Mouse (Mus musculus) forebrain, embryonic 16.5 days (tissue): ENCODE measurements around the gene Ccl22. TPM values are rescaled to one million over a fixed set of nuclear protein-coding genes. Genes with fewer than 3 reads are reported as not detected.

Experiments
- ATAC-seq: fragments of 200-750 bp; cut with Nextera tagmentation; 2 replicates; pipeline ENCODE4 v1.8.0; 2017; ENCODE audit warnings: mild to moderate bottlenecking, moderate library complexity
- H3K27ac ChIP-seq: fragments of 300-500 bp; sonication (generic); 2 replicates; pipeline ENCODE4 v1.5.1; 2014; ENCODE audit warnings: low read length, control low read depth
- H3K27me3 ChIP-seq: fragments of 300-500 bp; sonication (generic); replicated peaks from 2 replicates; pipeline ENCODE4 v1.6.1; 2014; ENCODE audit warnings: low read length; ENCODE audit not compliant: control insufficient read depth, insufficient read depth
- H3K36me3 ChIP-seq: fragments of 300-500 bp; sonication (generic); 2 replicates; pipeline ENCODE4 v1.6.1; 2014; ENCODE audit not compliant: control insufficient read depth, insufficient read depth
- H3K4me1 ChIP-seq: fragments of 300-500 bp; sonication (generic); replicated peaks from 2 replicates; pipeline ENCODE4 v1.6.1; 2014; ENCODE audit warnings: low read length; ENCODE audit not compliant: control insufficient read depth, insufficient read depth
- H3K4me2 ChIP-seq: fragments of 300-500 bp; sonication (generic); 2 replicates; pipeline ENCODE4 v1.6.1; 2014; ENCODE audit warnings: mild to moderate bottlenecking, low read length, control low read depth
- H3K4me3 ChIP-seq: fragments of 300-500 bp; sonication (generic); replicated peaks from 2 replicates; pipeline ENCODE4 v1.5.1; 2014; ENCODE audit warnings: mild to moderate bottlenecking, low read length, control low read depth
- H3K9ac ChIP-seq: fragments of 300-500 bp; sonication (generic); replicated peaks from 2 replicates; pipeline ENCODE4 v1.6.1; 2014; ENCODE audit warnings: low read depth, low read length, control low read depth
- H3K9me3 ChIP-seq: fragments of 300-500 bp; sonication (generic); 2 replicates; pipeline ENCODE4 v1.6.1; 2016; ENCODE audit warnings: low read length; ENCODE audit not compliant: control insufficient read depth
- WGBS: fragments of 180-500 bp; shearing (Covaris S2); extraction: QIAGEN DNeasy Blood & Tissue Kit; methylation state at CpG from one replicate; pipeline ENCODE4 v1.1.7; 2014; 5-methylcytosine and 5-hydroxymethylcytosine counted together
- polyA plus RNA-seq: library from polyadenylated mRNA; unstranded; fragments of >200 nt; fragmentation: Nextera tagmentation; extraction: Ambion mirVana; gene quantifications from 2 replicates; pipeline ENCODE4 v1.2.1, GENCODE M21; 2015

Gene Ccl22
- polyA plus RNA-seq, 1 experiment from 2014 or later, result not detected

DNA sequence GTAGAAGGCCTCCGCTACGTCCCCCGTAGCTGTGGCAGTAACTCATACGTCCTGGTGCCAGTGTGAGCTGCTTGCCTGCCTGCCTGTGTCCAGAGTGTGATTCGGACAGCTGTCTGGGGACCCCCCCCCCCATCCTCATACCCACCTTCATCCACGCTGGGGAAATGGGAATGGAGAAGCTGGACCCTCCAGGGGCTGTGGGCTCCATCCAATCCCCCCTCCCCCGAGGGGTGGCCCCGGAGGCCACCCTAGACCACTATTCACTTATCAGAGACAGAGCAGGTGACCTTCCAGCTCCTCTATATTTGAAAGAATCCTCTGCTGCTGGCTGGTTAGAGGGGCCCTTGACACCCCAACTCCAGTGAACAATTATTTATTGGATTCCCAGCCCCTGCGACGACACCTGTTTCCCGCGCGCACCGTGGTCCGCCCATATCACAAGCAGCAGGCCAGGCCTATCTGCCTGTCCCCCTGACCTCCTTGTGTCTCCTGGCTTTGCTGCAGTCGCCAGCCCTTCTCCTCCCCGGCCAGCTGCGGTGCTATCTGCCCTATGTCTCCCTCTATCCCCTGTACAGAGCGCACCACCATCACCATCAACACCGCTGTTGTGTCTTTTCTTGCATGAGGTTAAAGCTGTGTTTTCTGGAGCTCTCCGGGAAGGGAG is 35.2 kb downstream of the Ccl22 start:
- Histone ChIP-seq H3K9me3 (no peaks in the 10 kb centered on the region), H3K4me3 (no peak overlapping the region), H3K36me3 (no peaks in the 10 kb centered on the region), H3K4me2 (no peak overlapping the region), H3K27me3 (no peaks in the 10 kb centered on the region), H3K9ac (no peak overlapping the region), H3K27ac (no peak overlapping the region), H3K4me1 (no peaks in the 10 kb centered on the region)
- 79% methylated on average over 21 of the region's 21 CpGs for WGBS
- no peak for ATAC-seq

DNA sequence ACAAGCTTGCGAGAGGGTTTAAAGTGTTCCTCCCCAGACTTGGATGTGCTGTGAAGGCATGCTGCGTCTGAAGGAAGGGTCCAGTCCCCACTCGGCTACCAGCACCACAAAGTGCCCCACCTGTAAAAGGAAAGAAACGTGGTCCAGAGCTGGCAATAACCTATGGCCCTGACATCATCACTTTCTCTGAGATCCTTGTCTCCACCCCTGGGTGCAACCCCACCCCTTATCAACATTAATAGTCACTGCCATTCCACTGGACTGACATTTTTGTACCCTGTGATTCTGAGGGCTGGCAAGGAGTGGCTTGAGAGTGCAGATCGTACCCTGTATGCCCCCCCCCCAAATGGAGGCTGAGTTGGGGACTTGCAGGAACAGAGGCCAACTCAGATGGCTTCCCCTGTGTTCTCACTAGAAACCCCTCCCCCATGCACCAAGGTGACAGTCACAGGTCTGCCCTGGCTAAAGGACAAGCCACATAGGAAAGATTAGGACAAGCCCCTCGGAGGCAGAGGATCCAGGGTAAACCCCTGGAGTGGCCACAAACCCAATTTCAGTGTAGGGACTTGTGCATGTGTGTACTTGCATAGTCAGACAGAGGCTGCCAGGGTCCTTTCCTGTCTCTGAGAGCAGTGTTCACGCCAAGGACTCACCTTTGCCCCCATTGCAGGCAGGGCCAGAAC is 35.9 kb downstream of the Ccl22 start:
- Histone ChIP-seq H3K36me3 (no peaks in the 10 kb centered on the region), H3K4me1 (no peaks in the 10 kb centered on the region), H3K4me2 (no peak overlapping the region), H3K4me3 (no peak overlapping the region), H3K27ac (no peak overlapping the region), H3K27me3 (no peaks in the 10 kb centered on the region), H3K9ac (no peak overlapping the region), H3K9me3 (no peaks in the 10 kb centered on the region)
- no peak for ATAC-seq
- 52% methylated on average over 7 of the region's 7 CpGs for WGBS

GRCm38 (mm10) chr8:94781838-94782235 is 36.4 kb downstream of the Ccl22 start:
- no peaks in the 10 kb centered on the region for H3K4me1 ChIP-seq

GRCm38 (mm10) chr8:94783890-94784289 is 38.5 kb downstream of the Ccl22 start:
- Histone ChIP-seq H3K4me3 (no peak overlapping the region), H3K27ac (no peak overlapping the region), H3K4me2 (no peak overlapping the region), H3K36me3 (no peaks in the 10 kb centered on the region), H3K9ac (no peak overlapping the region), H3K9me3 (no peaks in the 10 kb centered on the region), H3K4me1 (no peaks in the 10 kb centered on the region), H3K27me3 (no peaks in the 10 kb centered on the region)
- ATAC-seq, result no peak
- WGBS, result 78% methylated on average over 4 of the region's 4 CpGs

More at GRCm38 (mm10) chr8:94781838-94782235, 36.4 kb downstream of the Ccl22 start:
- Histone ChIP-seq H3K27ac (no peak overlapping the region), H3K27me3 (no peaks in the 10 kb centered on the region), H3K36me3 (no peaks in the 10 kb centered on the region), H3K9me3 (no peaks in the 10 kb centered on the region), H3K4me3 (no peak overlapping the region), H3K4me2 (no peak overlapping the region), H3K9ac (no peak overlapping the region)
- ATAC-seq, result no peak
- 9% methylated on average over 10 of the region's 11 CpGs for WGBS

GRCm38 (mm10) chr8:94785247-94785985 is 40.0 kb downstream of the Ccl22 start:
- Histone ChIP-seq H3K4me3 (no peak overlapping the region), H3K27ac (no peak overlapping the region), H3K9me3 (no peaks in the 10 kb centered on the region), H3K27me3 (no peaks in the 10 kb centered on the region), H3K4me1 (no peaks in the 10 kb centered on the region), H3K4me2 (no peak overlapping the region), H3K9ac (no peak overlapping the region), H3K36me3 (no peaks in the 10 kb centered on the region)
- WGBS, result 67% methylated on average over 12 of the region's 12 CpGs
- ATAC-seq, result no peak

DNA sequence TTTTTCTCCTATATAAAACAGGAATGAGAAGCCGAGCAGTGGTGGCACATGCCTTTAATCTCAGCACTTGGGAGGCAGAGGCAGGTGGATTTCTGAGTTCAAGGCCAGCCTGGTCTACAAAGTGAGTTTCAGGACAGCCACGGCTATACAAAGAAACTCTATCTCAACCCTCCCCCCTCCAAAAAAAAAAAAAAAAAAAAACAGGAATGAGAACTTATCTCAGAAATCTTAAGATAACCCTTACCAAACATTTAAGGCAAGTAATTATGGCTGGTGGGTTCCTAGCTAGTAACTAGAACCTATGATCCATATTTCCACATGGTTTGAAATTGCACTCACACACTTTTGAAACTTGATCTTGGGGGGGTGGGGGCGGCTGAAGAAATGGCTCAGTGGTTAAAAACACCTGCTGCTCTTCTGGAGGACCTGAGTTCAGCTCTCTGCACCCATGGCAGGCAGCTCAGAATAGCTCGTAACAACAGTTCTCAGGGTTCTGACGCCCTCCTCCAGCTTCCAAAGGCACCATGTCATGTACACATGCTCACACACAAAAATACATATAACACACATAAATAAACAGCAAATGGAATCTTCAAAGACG is 40.7 kb downstream of the Ccl22 start:
- Histone ChIP-seq H3K27ac (no peak overlapping the region), H3K9ac (no peak overlapping the region), H3K27me3 (no peaks in the 10 kb centered on the region), H3K36me3 (no peaks in the 10 kb centered on the region), H3K4me2 (no peak overlapping the region), H3K4me3 (no peak overlapping the region), H3K9me3 (no peaks in the 10 kb centered on the region), H3K4me1 (no peaks in the 10 kb centered on the region)
- WGBS, result 74% methylated on average over 6 of the region's 6 CpGs
- ATAC-seq, result no peak

- Histone ChIP-seq H3K9ac (no peak overlapping the region), H3K4me2 (no peak overlapping the region), H3K9me3 (no peaks in the 10 kb centered on the region), H3K4me1 (no peaks in the 10 kb centered on the region), H3K27ac (no peak overlapping the region), H3K27me3 (no peaks in the 10 kb centered on the region), H3K36me3 (no peaks in the 10 kb centered on the region), H3K4me3 (no peak overlapping the region)
- 73% methylated on average over 15 of the region's 15 CpGs for WGBS
- ATAC-seq, result no peak
Measured at GRCm38 (mm10) chr8:94787524-94788501, 42.4 kb downstream of the Ccl22 start.

- Histone ChIP-seq H3K4me1 (no peaks in the 10 kb centered on the region), H3K36me3 (no peaks in the 10 kb centered on the region)
- WGBS, result 50% methylated on average over 10 of the region's 10 CpGs
Measured at GRCm38 (mm10) chr8:94789256-94789955, 44.0 kb downstream of the Ccl22 start.

More at GRCm38 (mm10) chr8:94789256-94789955, 44.0 kb downstream of the Ccl22 start:
- no peak overlapping the region for H3K4me3 ChIP-seq
- no peak overlapping the region for H3K4me2 ChIP-seq
- no peak for ATAC-seq
- H3K9ac ChIP-seq, result no peak overlapping the region
- H3K9me3 ChIP-seq, result no peaks in the 10 kb centered on the region
- no peaks in the 10 kb centered on the region for H3K27me3 ChIP-seq
- no peak overlapping the region for H3K27ac ChIP-seq
